13 mouse cellular contexts compared by ENCODE assay signal in the genomic region with DNA sequence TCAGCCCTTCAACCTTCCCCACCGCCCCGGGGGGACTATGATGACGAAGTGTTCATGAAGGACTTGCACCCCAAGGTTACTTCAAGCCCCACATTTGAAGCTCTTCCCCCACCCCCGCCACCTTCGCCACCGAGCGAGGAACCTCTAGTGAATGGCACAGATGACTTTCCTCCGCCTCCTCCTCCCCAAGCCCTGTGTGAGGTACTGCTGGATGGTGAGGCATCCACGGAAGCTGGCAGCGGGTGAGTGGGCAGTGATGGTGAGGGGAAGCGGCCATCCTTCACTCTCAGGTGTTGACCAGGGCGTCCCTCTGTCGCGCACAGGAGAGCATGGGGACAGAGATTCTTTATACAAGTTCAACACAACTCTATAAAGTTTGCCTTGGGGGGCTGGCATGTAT.
"Had no signal": no experiment of that assay in that cellular context is flagged by ENCODE, and none has a peak within 500 bp of the region (broad histone marks: within the 10 kb centered on the region; RNA-seq: fewer than 3 reads in every experiment).

No protein-coding gene starts in this region.

- DNase-seq: lung, adult 18-20 months; lung, embryonic 14.5 days; lung, postnatal 10 days; lung, postnatal 4 days; right cerebral cortex, postnatal 14 days; thymus, adult 2 months; thymus, postnatal 25 days; thymus, postnatal 4 days had no signal

- H3K27me3 ChIP-seq: midbrain, embryonic 13.5 days; midbrain, embryonic 15.5 days; neural tube, embryonic 12.5 days; stomach, embryonic 15.5 days had no signal

- H3K36me3 ChIP-seq: midbrain, embryonic 15.5 days had no signal

- H3K9me3 ChIP-seq: midbrain, embryonic 13.5 days; midbrain, embryonic 15.5 days; neural tube, embryonic 12.5 days; stomach, embryonic 15.5 days had no signal

- H3K4me1 ChIP-seq: stomach, embryonic 15.5 days had no signal

- H3K9ac ChIP-seq: lung, embryonic 14.5 days; midbrain, embryonic 13.5 days; midbrain, embryonic 15.5 days; neural tube, embryonic 12.5 days; stomach, embryonic 15.5 days had no signal

- H3K27ac ChIP-seq: midbrain, embryonic 13.5 days; midbrain, embryonic 15.5 days; neural tube, embryonic 12.5 days; stomach, embryonic 15.5 days; stomach, postnatal 0 days had no signal

- H3K4me3 ChIP-seq: midbrain, embryonic 13.5 days; midbrain, embryonic 15.5 days; neural tube, embryonic 12.5 days; stomach, embryonic 15.5 days had no signal
